Mouse (Mus musculus): ENCODE data around the gene Rev1. TPM values are rescaled to one million over a fixed set of nuclear protein-coding genes. Genes with fewer than 3 reads are reported as not detected.

Gene Rev1
- 25.6 and 28.9 TPM in 2 replicates for total RNA-seq (2012; rRNA removed)
- 10 to 100 TPM in 1 of 2 experiments, not detected in 1; 31.0 TPM for polyA plus RNA-seq (2012; ENCODE audit: insufficient read depth in 1 of 2, insufficient read length in 2 of 2, low read depth in 1 of 2, low replicate concordance in 2 of 2, missing spikeins in 1 of 2)

DNA sequence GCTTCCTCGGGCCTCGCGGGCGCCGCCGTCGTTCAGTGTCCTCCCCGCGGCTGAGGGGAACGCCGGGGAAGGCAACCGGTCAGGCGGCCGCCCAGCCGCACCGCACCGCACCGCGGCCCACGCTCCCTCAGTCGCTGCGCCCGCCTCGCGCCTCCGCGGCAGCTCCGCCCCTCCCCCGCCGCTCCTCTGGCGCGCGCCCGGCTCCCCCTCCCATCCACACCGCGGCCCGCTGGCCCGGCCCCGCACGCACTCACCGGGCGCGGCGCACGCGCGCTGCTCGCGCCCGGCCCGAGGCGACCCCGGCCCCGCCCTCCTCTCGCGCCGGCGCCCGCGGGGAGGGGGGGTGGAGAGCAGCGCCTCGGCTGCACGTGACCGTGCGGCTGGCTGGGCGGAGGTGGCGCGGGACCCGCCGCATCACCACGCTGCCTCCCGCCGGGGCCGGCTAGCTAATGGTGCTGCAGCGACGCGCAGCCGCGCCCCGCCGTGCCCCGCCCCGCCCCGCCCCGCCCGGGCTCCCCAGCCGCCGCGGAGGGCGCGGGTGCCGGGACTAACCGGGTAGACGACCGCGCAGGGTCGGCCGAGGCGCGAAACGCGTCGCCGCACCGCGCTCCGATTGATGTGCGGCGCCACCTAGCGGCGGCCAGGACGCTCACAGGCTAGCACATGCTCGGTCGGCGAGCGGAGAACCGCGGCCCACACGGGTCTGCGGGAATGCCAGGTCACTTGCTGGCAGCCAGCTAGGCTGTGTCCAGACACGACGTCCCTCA lies at the start of gene Rev1:
Rev1 (minus strand) TSS at position 301 of the 767 bp plus-strand sequence.
- Histone ChIP-seq H3K27ac (ENCODE audit: control insufficient read depth, low read depth, low read length) (peak within 1 kb of the TSS; percentile 97), H3K9me3 (replicated peaks; ENCODE audit: insufficient read depth, low read length) (no peaks in the 10 kb centered on the region), H3K4me1 (ENCODE audit: control insufficient read depth in 1 of 2, insufficient read depth in 2 of 2, low read length in 2 of 2) (peaks cover 20 to 25% of the 10 kb centered on the region in 2 experiments), H3K79me2 (ENCODE audit: control insufficient read depth, insufficient read depth, low read length, poor library complexity) (peaks cover 39% of the 10 kb centered on the region), H3K9ac (ENCODE audit: control insufficient read depth, low read depth, low read length, poor library complexity, severe bottlenecking) (peak within 1 kb of the TSS; percentile 98), H3K36me3 (ENCODE audit: control insufficient read depth in 1 of 2, insufficient read depth in 2 of 2, low read length in 2 of 2) (peaks cover 2 to 34% of the 10 kb centered on the region in 2 experiments), H3K27me3 (ENCODE audit: control insufficient read depth in 1 of 2, insufficient read depth in 2 of 2, low read length in 2 of 2) (no peaks in the 10 kb centered on the region), H3K4me3 (ENCODE audit: control insufficient read depth in 1 of 2, insufficient read depth in 1 of 2, low read depth in 2 of 2, low read length in 2 of 2) (peak within 1 kb of the TSS; percentile 93 to 95)
- peak; percentile 91 for DNase-seq (ENCODE audit: low read depth, low spot score)
- TF ChIP-seq KAT2A (conservative IDR thresholded peaks at IDR 0.05; ENCODE audit: low read depth, low read length) = peak; percentile 54; the same call in 1 of the 2 replicates
- TF ChIP-seq CHD1 (IDR thresholded peaks at IDR 0.05; ENCODE audit: low read depth, low read length) = no peak
- TF ChIP-seq JUND (IDR thresholded peaks at IDR 0.05; ENCODE audit: low read depth, low read length) = no peak
- peak in 1 of 2 experiments; percentile 8; a peak in 2 of 4 replicates for TF ChIP-seq EP300 (IDR thresholded peaks at IDR 0.05; ENCODE audit: low read depth in 1 of 2, low read length in 2 of 2)
- TF ChIP-seq MXI1 (IDR thresholded peaks at IDR 0.05; ENCODE audit: low read depth, low read length) = peak; percentile 67; the same call in 1 of the 2 replicates
- TF ChIP-seq POLR2A (IDR thresholded peaks at IDR 0.05; ENCODE audit: control insufficient read depth in 1 of 2, insufficient read depth in 1 of 2, low read depth in 1 of 2, low read length in 2 of 2, poor library complexity in 1 of 2) = peak; percentile 55 to 65; a peak in 1 of 4 replicates
- TF ChIP-seq MEF2A (IDR thresholded peaks at IDR 0.05; ENCODE audit: extremely low read depth, insufficient replicate concordance, low read depth, low read length, poor library complexity, severe bottlenecking) = no peak
- no peak for TF ChIP-seq CHD2 (IDR thresholded peaks at IDR 0.05; ENCODE audit: low read length)
- TF ChIP-seq MAZ (IDR thresholded peaks at IDR 0.05; ENCODE audit: low read depth, low read length) = peak; percentile 89; the same call in 1 of the 2 replicates
- TF ChIP-seq HCFC1 (IDR thresholded peaks at IDR 0.05; ENCODE audit: low read depth, low read length) = peak; percentile 62
- peak; percentile 48; the same call in 1 of the 2 replicates for TF ChIP-seq TCF12 (IDR thresholded peaks at IDR 0.05; ENCODE audit: low read depth, low read length)
- TF ChIP-seq BHLHE40 (IDR thresholded peaks at IDR 0.05; ENCODE audit: borderline replicate concordance, low read depth, low read length) = peak; percentile 97
- peak; percentile 86; the same call in 1 of the 2 replicates for TF ChIP-seq E2F4 (IDR thresholded peaks at IDR 0.05; ENCODE audit: borderline replicate concordance, low read depth, low read length)
- 0 out of 2 replicates have a peak, but pooled peaks have one; percentile 19 for TF ChIP-seq RCOR1 (IDR thresholded peaks at IDR 0.05; ENCODE audit: low read depth, low read length)
- TF ChIP-seq NRF1 (IDR thresholded peaks at IDR 0.05; ENCODE audit: insufficient read depth, low read depth, low read length, poor library complexity, severe bottlenecking) = peak; percentile 67; the same call in 1 of the 2 replicates
- TF ChIP-seq CTCF (IDR thresholded peaks at IDR 0.05 in 2 of 3, conservative IDR thresholded peaks at IDR 0.05 in 1 of 3; ENCODE audit: control insufficient read depth in 1 of 3, insufficient read depth in 1 of 3, low read depth in 2 of 3, low read length in 3 of 3, poor library complexity in 1 of 3, severe bottlenecking in 1 of 3) = peak; percentile 67 to 94 (median 78)
- no peak for TF ChIP-seq GABPA (IDR thresholded peaks at IDR 0.05; ENCODE audit: low read depth, low read length)
- peak; percentile 23; the same call in 1 of the 2 replicates for TF ChIP-seq ZC3H11A (IDR thresholded peaks at IDR 0.05; ENCODE audit: low read depth, low read length)
- TF ChIP-seq ZNF384 (IDR thresholded peaks at IDR 0.05; ENCODE audit: low read depth, low read length) = no peak
- 0 out of 2 replicates have a peak, but pooled peaks have one; percentile 11 for TF ChIP-seq ZMIZ1 (IDR thresholded peaks at IDR 0.05; ENCODE audit: low read depth, low read length)
- TF ChIP-seq USF2 (IDR thresholded peaks at IDR 0.05; ENCODE audit: borderline replicate concordance in 1 of 2, insufficient read depth in 1 of 2, low read depth in 1 of 2, low read length in 2 of 2) = peak in 1 of 2 experiments; percentile 63; a peak in 2 of 4 replicates
- TF ChIP-seq ETS1 (IDR thresholded peaks at IDR 0.05; ENCODE audit: low read depth, low read length) = peak; percentile 42; the same call in 1 of the 2 replicates
- TF ChIP-seq TBP (IDR thresholded peaks at IDR 0.05; ENCODE audit: low read depth, low read length) = 0 out of 2 replicates have a peak, but pooled peaks have one; percentile 19
- peak; percentile 89 for TF ChIP-seq MYC (IDR thresholded peaks at IDR 0.05; ENCODE audit: low read depth, low read length)
- peak; percentile 87 for TF ChIP-seq MAX (IDR thresholded peaks at IDR 0.05; ENCODE audit: low read length)
- 0 out of 2 replicates have a peak, but pooled peaks have one; percentile 62 for TF ChIP-seq UBTF (IDR thresholded peaks at IDR 0.05; ENCODE audit: borderline replicate concordance, insufficient read depth, low read depth, low read length)
- TF ChIP-seq MYB (IDR thresholded peaks at IDR 0.05; ENCODE audit: low read depth, low read length) = no peak
- 0 out of 2 replicates have a peak, but pooled peaks have one; percentile 8 for TF ChIP-seq ELF1 (IDR thresholded peaks at IDR 0.05; ENCODE audit: low read depth, low read length)
- no peak for TF ChIP-seq MAFK (IDR thresholded peaks at IDR 0.05; ENCODE audit: borderline replicate concordance, low read depth, low read length)
- no peak for TF ChIP-seq GATA1 (IDR thresholded peaks at IDR 0.05; ENCODE audit: low read depth, low read length)
- peak; percentile 92 for TF ChIP-seq USF1 (IDR thresholded peaks at IDR 0.05; ENCODE audit: low read depth, low read length)
- TF ChIP-seq POLR2AphosphoS2 (IDR thresholded peaks at IDR 0.05; ENCODE audit: low read length) = no peak; the same call in 1 of the 2 replicates
- no peak for TF ChIP-seq TAL1 (IDR thresholded peaks at IDR 0.05; ENCODE audit: low read length)
